Mouse (Mus musculus) frontal cortex, postnatal 10 days (tissue): Measurements from ENCODE around the gene R3hcc1l.

Experiments
- DNase-seq, 2 experiments: peaks; one replicate each; pipeline ENCODE4 v3.0.0; 2022; ENCODE audit warnings: low spot score in 2 of 2, mixed read lengths in 1 of 2

Gene R3hcc1l

GRCm38 (mm10) chr19:42599891-42600290, 81.3 kb downstream of the R3hcc1l start:
- DNase-seq, result no peak

GRCm38 (mm10) chr19:42600591-42600990, 82.0 kb downstream of the R3hcc1l start:
- DNase-seq, result no peak

GRCm38 (mm10) chr19:42601445-42601844, 82.9 kb downstream of the R3hcc1l start:
- DNase-seq, result no peak

GRCm38 (mm10) chr19:42602041-42602440, 83.5 kb downstream of the R3hcc1l start:
- DNase-seq, result no peak

- DNase-seq, result no peak
Observed at GRCm38 (mm10) chr19:42602576-42602975, 84.0 kb downstream of the R3hcc1l start.

- DNase-seq, result no peak
Observed at GRCm38 (mm10) chr19:42608082-42608481, 89.5 kb downstream of the R3hcc1l start.

- no peak for DNase-seq
Observed at GRCm38 (mm10) chr19:42609716-42610115, 91.2 kb downstream of the R3hcc1l start.

GRCm38 (mm10) chr19:42611746-42612145, 93.2 kb downstream of the R3hcc1l start:
- DNase-seq, result no peak

GRCm38 (mm10) chr19:42612654-42613053, 94.1 kb downstream of the R3hcc1l start, which contains the start of gene Loxl4:
Gene Loxl4, minus strand, starts transcription at chr19:42612813.
- DNase-seq, result no peak

- DNase-seq, result no peak
Observed at GRCm38 (mm10) chr19:42613116-42613515, 94.6 kb downstream of the R3hcc1l start.

GRCm38 (mm10) chr19:42613647-42614225, 95.2 kb downstream of the R3hcc1l start:
- DNase-seq, result no peak

- no peak for DNase-seq
Observed at GRCm38 (mm10) chr19:42628068-42628467, 109.5 kb downstream of the R3hcc1l start.

- DNase-seq, result no peak
Observed at GRCm38 (mm10) chr19:42631541-42631961, 113.0 kb downstream of the R3hcc1l start.

- no peak for DNase-seq
Observed at GRCm38 (mm10) chr19:42632301-42632700, 113.7 kb downstream of the R3hcc1l start.

- DNase-seq, result no peak
Observed at GRCm38 (mm10) chr19:42633650-42634049, 115.1 kb downstream of the R3hcc1l start.

GRCm38 (mm10) chr19:42636631-42637030, 118.1 kb downstream of the R3hcc1l start:
- no peak for DNase-seq

GRCm38 (mm10) chr19:42638604-42639481, 120.3 kb downstream of the R3hcc1l start:
- no peak for DNase-seq

GRCm38 (mm10) chr19:42639544-42639943, 121.0 kb downstream of the R3hcc1l start:
- DNase-seq, result no peak

GRCm38 (mm10) chr19:42640211-42640610, 121.7 kb downstream of the R3hcc1l start:
- no peak for DNase-seq
